Mouse (Mus musculus) CH12.LX (cell line): ENCODE results near the gene Hoxb5. TPM values are rescaled to one million over a fixed set of nuclear protein-coding genes. Genes with fewer than 3 reads are reported as not detected.

Source experiments
- DNase-seq: peaks from one replicate; pipeline ENCODE4 v3.0.0-alpha.2; 2013; ENCODE audit errors: extremely low read depth
- H3K27ac ChIP-seq: 2 replicates; pipeline ENCODE4 v1.5.1; 2012; ENCODE audit warnings: low read depth, mild to moderate bottlenecking, control low read depth, moderate library complexity; ENCODE audit not compliant: insufficient read depth
- H3K27me3 ChIP-seq: replicated peaks from 2 replicates; pipeline ENCODE3; 2012; ENCODE audit warnings: inconsistent platforms
- H3K36me3 ChIP-seq, 2 experiments: replicated peaks in 1 of 2; 2 replicates each; pipeline versions ENCODE3 to v1.6.1; 2012; ENCODE audit warnings: inconsistent platforms in 1 of 2, low read length in 1 of 2, mild to moderate bottlenecking in 1 of 2, mixed read lengths in 1 of 2, moderate library complexity in 1 of 2; ENCODE audit not compliant: control insufficient read depth in 1 of 2, insufficient read depth in 1 of 2
- H3K4me1 ChIP-seq, 2 experiments: 2 replicates each; pipeline ENCODE4 v1.6.1; 2012; ENCODE audit warnings: inconsistent platforms in 1 of 2, moderate library complexity in 1 of 2; ENCODE audit not compliant: insufficient read depth in 2 of 2, control insufficient read depth in 1 of 2
- H3K4me2 ChIP-seq: 2 replicates; pipeline ENCODE4 v1.6.1; 2012; ENCODE audit warnings: low read depth, mild to moderate bottlenecking, control low read depth; ENCODE audit not compliant: poor library complexity, insufficient read depth, severe bottlenecking
- H3K4me3 ChIP-seq, 3 experiments: fragments of 150-350 bp in 1 of 3; sonication (generic) in 1 of 3; replicated peaks in 1 of 3; 2 replicates each; pipeline versions ENCODE3 to v1.5.1; 2011 to 2012; ENCODE audit warnings: low read depth in 2 of 3, low read length in 2 of 3, mild to moderate bottlenecking in 2 of 3, moderate library complexity in 2 of 3, control low read depth in 1 of 3, improper control_type of control experiment in 1 of 3, inconsistent platforms in 1 of 3, mixed read lengths in 1 of 3; ENCODE audit not compliant: poor library complexity in 1 of 3
- H3K79me2 ChIP-seq: replicated peaks from 2 replicates; pipeline ENCODE4 v1.6.1; 2012; ENCODE audit warnings: mild to moderate bottlenecking, moderate library complexity; ENCODE audit not compliant: control insufficient read depth, poor library complexity, insufficient read depth, severe bottlenecking; ENCODE audit errors: extremely low read depth
- H3K9ac ChIP-seq: 2 replicates; pipeline ENCODE4 v1.6.1; 2012; ENCODE audit warnings: low read depth, mild to moderate bottlenecking, control low read depth, moderate library complexity; ENCODE audit not compliant: insufficient read depth
- H3K9me3 ChIP-seq: replicated peaks from 2 replicates; pipeline ENCODE3; 2012; ENCODE audit warnings: low read length, inconsistent platforms, mixed read lengths
- CHD1 ChIP-seq: IDR thresholded peaks from 2 replicates; pipeline ENCODE4 v1.6.1; 2012; ENCODE audit warnings: low read depth, low read length, improper control_type of control experiment, inconsistent platforms
- CHD2 ChIP-seq: IDR thresholded peaks from 2 replicates; pipeline ENCODE4 v1.6.1; 2011; ENCODE audit warnings: low read length, improper control_type of control experiment
- E2F4 ChIP-seq: IDR thresholded peaks from 2 replicates; pipeline ENCODE4 v1.6.1; 2011; ENCODE audit warnings: low read depth, low read length, improper control_type of control experiment; ENCODE audit not compliant: insufficient replicate concordance
- KAT2A ChIP-seq: IDR thresholded peaks from 2 replicates; pipeline ENCODE4 v1.6.1; 2012; ENCODE audit warnings: low read length, improper control_type of control experiment, inconsistent platforms; ENCODE audit not compliant: insufficient replicate concordance
- MAFK ChIP-seq: IDR thresholded peaks from 2 replicates; pipeline ENCODE4 v1.6.1; 2011; ENCODE audit warnings: low read length, improper control_type of control experiment; ENCODE audit not compliant: insufficient replicate concordance
- MAZ ChIP-seq: IDR thresholded peaks from 2 replicates; pipeline ENCODE4 v1.6.1; 2012; ENCODE audit warnings: low read depth, mild to moderate bottlenecking, inconsistent platforms, low read length, improper control_type of control experiment, moderate library complexity
- MEF2A ChIP-seq: IDR thresholded peaks from 2 replicates; pipeline ENCODE4 v1.6.1; 2014; ENCODE audit warnings: low read depth, mild to moderate bottlenecking, inconsistent platforms, low read length, improper control_type of control experiment, borderline replicate concordance
- MXI1 ChIP-seq: IDR thresholded peaks from 2 replicates; pipeline ENCODE4 v1.6.1; 2011; ENCODE audit warnings: mild to moderate bottlenecking, low read depth, low read length, improper control_type of control experiment
- MYC ChIP-seq: IDR thresholded peaks from 2 replicates; pipeline ENCODE4 v1.6.1; 2011; ENCODE audit warnings: low read depth, mild to moderate bottlenecking, improper control_type of control experiment, low read length
- NELFE ChIP-seq: IDR thresholded peaks from 2 replicates; pipeline ENCODE4 v1.6.1; 2011; ENCODE audit warnings: low read depth, low read length, improper control_type of control experiment
- POLR2A ChIP-seq: IDR thresholded peaks from 2 replicates; pipeline ENCODE4 v1.6.1; 2011; ENCODE audit warnings: low read depth, mild to moderate bottlenecking, improper control_type of control experiment, low read length
- POLR2AphosphoS2 ChIP-seq: IDR thresholded peaks from 2 replicates; pipeline ENCODE4 v1.6.1; 2011; ENCODE audit warnings: low read depth, low read length, improper control_type of control experiment
- RCOR1 ChIP-seq: conservative IDR thresholded peaks from 2 replicates; pipeline ENCODE4 v1.6.1; 2012; ENCODE audit warnings: low read depth, mild to moderate bottlenecking, inconsistent platforms, low read length, improper control_type of control experiment
- TCF12 ChIP-seq: IDR thresholded peaks from 2 replicates; pipeline ENCODE4 v1.6.1; 2014; ENCODE audit warnings: low read depth, mild to moderate bottlenecking, inconsistent platforms, low read length, improper control_type of control experiment
- UBTF ChIP-seq: IDR thresholded peaks from 2 replicates; pipeline ENCODE4 v1.6.1; 2012; ENCODE audit warnings: low read depth, mild to moderate bottlenecking, inconsistent platforms, low read length, improper control_type of control experiment, moderate library complexity
- USF2 ChIP-seq: conservative IDR thresholded peaks from 2 replicates; pipeline ENCODE4 v1.6.1; 2011; ENCODE audit warnings: low read depth, low read length, improper control_type of control experiment
- ZC3H11A ChIP-seq: IDR thresholded peaks from 2 replicates; pipeline ENCODE4 v1.6.1; 2012; ENCODE audit warnings: low read depth, mild to moderate bottlenecking, inconsistent platforms, low read length, improper control_type of control experiment
- ZMIZ1 ChIP-seq: IDR thresholded peaks from 2 replicates; pipeline ENCODE4 v1.6.1; 2012; ENCODE audit warnings: low read depth, mild to moderate bottlenecking, inconsistent platforms, low read length, improper control_type of control experiment
- ZNF384 ChIP-seq: IDR thresholded peaks from 2 replicates; pipeline ENCODE4 v1.6.1; 2012; ENCODE audit warnings: low read depth, low read length, improper control_type of control experiment, inconsistent platforms
- dilution Hi-C: fragments of 300-500 bp; cut with MboI; formaldehyde crosslinking; loops from 2 replicates; pipeline ENCODE4 v1.14.3; 2020; ENCODE audit warnings: low sequenced_read_pairs; ENCODE audit not compliant: extremely low pct_unique_long_range_greater_than_20kb, extremely low pct_ligation_motif_present
- in situ Hi-C: fragments of 300-500 bp; cut with MboI; formaldehyde crosslinking; loops from 3 replicates; pipeline ENCODE4 v1.14.3; 2019; ENCODE audit warnings: low sequenced_read_pairs, low pct_ligation_motif_present, low pct_unique_long_range_greater_than_20kb, mixed read lengths
- polyA plus RNA-seq: library from polyadenylated mRNA; unstranded; fragments of >175 nt; gene quantifications from 2 replicates; pipeline ENCODE4 v1.2.1, GENCODE M21; 2012; ENCODE audit warnings: low read depth; ENCODE audit not compliant: insufficient read length
- total RNA-seq, 2 experiments: library from RNA; depleted of rRNA; stranded (reverse); fragments of 300-350 nt in 1 of 2; fragments of >200 nt in 1 of 2; gene quantifications; 2 replicates each; pipeline ENCODE4 v1.2.3; 2012 to 2014

The Hoxb5 gene
- total and polyA plus RNA-seq, 3 experiments: 0.08 to 0.13 TPM; not detected in 1

DNA sequence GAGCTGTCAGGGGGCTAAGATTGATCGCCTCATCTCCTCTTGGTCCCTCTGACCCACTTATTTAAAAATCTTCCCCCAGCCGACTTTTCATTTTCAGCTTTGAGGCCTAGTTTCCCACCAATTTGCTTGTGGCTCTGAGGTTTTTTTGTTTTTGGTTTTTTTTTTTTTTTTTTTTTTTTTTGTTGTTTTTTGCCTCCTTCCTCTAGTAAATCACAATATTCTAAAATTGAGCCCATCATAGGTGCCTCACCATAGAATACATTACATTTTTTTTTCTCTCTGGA, 47.1 kb downstream of the Hoxb5 start, which contains the start of gene Hoxb2:
Gene Hoxb2 (plus strand): TSS at position 185 of the 284 bp plus-strand sequence.
- dilution Hi-C loops: no loop called here
- Histone ChIP-seq H3K36me3 (peaks cover 0 to 7% of the 10 kb centered on the region in 2 experiments), H3K4me2 (no peak within 1 kb of the TSS)

GRCm38 (mm10) chr11:96350791-96351190, 47.7 kb downstream of the Hoxb5 start:
- H3K4me2 ChIP-seq: no peak overlapping the region
- H3K4me1 ChIP-seq: peaks cover 0 to 12% of the 10 kb centered on the region in 2 experiments; a peak in 2 of 4 replicates
- peaks cover 0 to 4% of the 10 kb centered on the region in 2 experiments for H3K36me3 ChIP-seq
- in situ Hi-C loops: no loop called here
- TF ChIP-seq MAFK: no peak
- TF ChIP-seq TCF12: no peak
- no peak for TF ChIP-seq CHD2
- H3K4me3 ChIP-seq: no peak overlapping the region
- DNase-seq: no peak
- dilution Hi-C loops: no loop called here
- no peak overlapping the region for H3K9ac ChIP-seq
- peaks cover 9% of the 10 kb centered on the region for H3K9me3 ChIP-seq
- no peak overlapping the region for H3K27ac ChIP-seq
- peaks cover 34% of the 10 kb centered on the region for H3K27me3 ChIP-seq
- H3K79me2 ChIP-seq: no peaks in the 10 kb centered on the region

More for the DNA sequence above, 47.1 kb downstream of the Hoxb5 start, which contains the start of gene Hoxb2:
- Histone ChIP-seq H3K4me3 (no peak within 1 kb of the TSS), H3K79me2 (no peaks in the 10 kb centered on the region), H3K9me3 (peaks cover 12% of the 10 kb centered on the region), H3K27ac (no peak within 1 kb of the TSS), H3K9ac (no peak within 1 kb of the TSS), H3K27me3 (peaks cover 32% of the 10 kb centered on the region), H3K4me1 (peaks cover 0 to 12% of the 10 kb centered on the region in 2 experiments; a peak in 2 of 4 replicates)
- in situ Hi-C loops: no loop called here
- no peak for TF ChIP-seq KAT2A
- TF ChIP-seq TCF12: no peak
- TF ChIP-seq ZNF384: peak; percentile 85
- DNase-seq: no peak

DNA sequence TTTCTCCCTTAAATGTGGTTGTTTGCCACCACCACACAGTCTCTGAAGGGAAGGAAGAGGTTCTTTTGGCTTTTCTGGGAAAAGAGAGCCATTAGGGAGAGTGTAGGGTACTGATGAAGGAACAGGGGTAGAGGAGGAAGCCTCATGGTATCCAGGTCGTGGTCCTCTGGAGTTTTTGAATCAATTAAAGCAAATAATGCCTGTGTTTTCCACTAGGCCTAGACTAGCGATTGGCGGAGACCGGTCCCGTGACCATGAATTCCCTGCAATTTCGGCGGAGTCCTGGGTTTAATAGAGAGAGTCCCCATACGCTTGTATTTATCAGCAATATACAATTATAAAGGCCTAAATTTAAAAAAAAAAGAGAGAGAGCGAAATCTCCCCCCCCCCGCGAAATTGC, 48.2 kb downstream of the Hoxb5 start:
- Histone ChIP-seq H3K27ac (no peak overlapping the region), H3K4me3 (no peak overlapping the region), H3K4me1 (peaks cover 0 to 12% of the 10 kb centered on the region in 2 experiments; a peak in 2 of 4 replicates), H3K79me2 (no peaks in the 10 kb centered on the region), H3K36me3 (no peaks in the 10 kb centered on the region), H3K27me3 (peaks cover 36% of the 10 kb centered on the region), H3K9ac (no peak overlapping the region), H3K4me2 (no peak overlapping the region), H3K9me3 (peaks cover 6% of the 10 kb centered on the region)
- dilution Hi-C loops (no loop called here), in situ Hi-C loops (no loop called here)
- no peak for DNase-seq
- TF ChIP-seq RCOR1: no peak
- TF ChIP-seq MAFK: no peak
- TF ChIP-seq, all 38 proteins: peak for 0

- Histone ChIP-seq H3K4me3 (no peak overlapping the region), H3K4me1 (peaks cover 0 to 12% of the 10 kb centered on the region in 2 experiments; a peak in 2 of 4 replicates), H3K9me3 (peaks cover 6% of the 10 kb centered on the region), H3K4me2 (no peak overlapping the region), H3K27ac (no peak overlapping the region), H3K9ac (no peak overlapping the region), H3K79me2 (no peaks in the 10 kb centered on the region), H3K36me3 (no peaks in the 10 kb centered on the region), H3K27me3 (peaks cover 40% of the 10 kb centered on the region)
- in situ Hi-C loops: no loop called here
- no peak for DNase-seq
- dilution Hi-C loops: no loop called here
- TF ChIP-seq ZMIZ1 (no peak), POLR2AphosphoS2 (no peak), E2F4 (no peak), NELFE (no peak), MYC (no peak), MXI1 (no peak), TCF12 (no peak), MAZ (no peak), MEF2A (no peak), USF2 (no peak), MAFK (no peak), CHD1 (no peak), POLR2A (no peak), UBTF (no peak), KAT2A (no peak), ZC3H11A (no peak)
Observed at GRCm38 (mm10) chr11:96351831-96352230, 48.7 kb downstream of the Hoxb5 start.
